Mouse (Mus musculus): ENCODE results near the gene Bud31.

DNA sequence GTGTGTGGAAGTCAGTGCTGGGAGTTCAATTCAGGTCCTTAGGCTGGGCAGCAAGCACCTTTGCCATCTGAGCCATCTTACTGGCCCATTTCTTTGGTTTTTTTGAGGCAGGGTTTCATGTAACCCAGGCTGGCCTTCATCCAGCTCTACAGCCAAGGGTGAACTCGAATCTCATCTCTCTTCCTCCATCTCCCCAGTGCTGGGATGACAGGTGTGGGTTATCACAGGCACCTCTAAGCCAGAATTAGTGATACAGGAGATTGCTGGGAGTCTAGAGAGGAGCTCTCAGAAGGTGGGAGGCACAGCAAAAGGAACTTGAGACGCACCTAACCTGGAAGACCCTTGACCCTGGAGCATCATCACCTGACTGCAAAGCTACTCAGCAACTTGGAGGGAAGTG, 26.7 kb upstream of the Bud31 start:
- TF ChIP-seq CTCF (IDR thresholded peaks at IDR 0.05; ENCODE audit: borderline replicate concordance, insufficient read depth, low read length) = no peak
- TF ChIP-seq POLR2A (IDR thresholded peaks at IDR 0.05; ENCODE audit: low read depth, low read length) = no peak
